Mouse (Mus musculus): ENCODE results near the gene Peli2. TPM values are rescaled to one million over a fixed set of nuclear protein-coding genes. Genes with fewer than 3 reads are reported as not detected.

Gene Peli2
- total RNA-seq, 4 experiments from 2014 or later, result 20.4 to 37.6 (median 28.8) TPM

GRCm38 (mm10) chr14:48125971-48126370, 5.3 kb downstream of the Peli2 start:
- no peak for DNase-seq

- DNase-seq, result no peak
Measured at GRCm38 (mm10) chr14:48126931-48127330, 6.3 kb downstream of the Peli2 start.

DNA sequence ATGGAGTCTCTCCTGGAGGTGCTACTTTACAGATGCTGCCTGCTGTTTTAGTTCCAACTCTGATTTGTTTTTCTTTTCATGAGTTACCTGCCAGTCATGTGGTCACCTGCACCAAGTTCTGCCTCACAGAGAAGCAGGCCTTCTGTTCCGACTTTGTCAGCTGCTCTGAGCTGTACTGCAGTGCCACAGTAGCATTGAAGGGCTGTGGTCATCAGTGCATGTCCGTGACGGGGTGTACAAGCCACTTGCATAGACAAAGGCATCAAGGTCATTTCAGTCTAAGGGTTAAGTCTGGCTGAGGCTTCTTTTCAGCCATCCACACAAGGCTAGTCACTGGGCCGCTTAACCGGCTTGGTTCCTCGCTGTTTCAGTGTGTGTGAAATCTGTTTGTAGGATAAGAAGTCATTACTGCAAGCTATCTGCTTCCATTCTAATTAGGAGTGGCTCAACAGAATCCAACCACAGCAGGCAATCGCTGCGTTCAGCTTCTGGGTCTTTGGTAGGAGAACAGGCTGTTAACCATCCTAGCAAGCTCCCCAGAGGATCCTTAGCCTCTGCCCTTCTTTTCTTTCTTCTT, 7.1 kb downstream of the Peli2 start:
- no peak for DNase-seq

GRCm38 (mm10) chr14:48128701-48129100, 8.1 kb downstream of the Peli2 start:
- DNase-seq, result no peak

DNA sequence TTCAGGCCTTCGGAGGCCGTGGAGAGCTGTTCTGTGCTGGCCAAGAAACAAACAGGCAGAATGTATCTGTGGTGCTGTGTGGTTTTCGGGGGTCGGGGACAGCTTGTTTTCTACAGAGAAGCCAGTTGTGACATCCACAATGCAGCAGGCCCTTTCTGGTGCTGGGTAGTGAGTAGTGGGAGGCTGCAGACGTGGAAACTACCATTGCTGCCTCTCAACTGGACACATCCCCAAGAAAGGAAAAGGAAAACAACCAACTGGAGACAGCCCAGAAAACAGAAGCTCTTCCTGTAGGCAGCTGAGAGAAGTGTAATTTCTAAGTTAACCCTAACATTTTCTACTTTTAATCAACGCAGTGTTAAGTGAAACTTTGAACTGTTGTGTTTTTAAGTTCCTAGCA, 9.4 kb downstream of the Peli2 start:
- no peak for DNase-seq

DNA sequence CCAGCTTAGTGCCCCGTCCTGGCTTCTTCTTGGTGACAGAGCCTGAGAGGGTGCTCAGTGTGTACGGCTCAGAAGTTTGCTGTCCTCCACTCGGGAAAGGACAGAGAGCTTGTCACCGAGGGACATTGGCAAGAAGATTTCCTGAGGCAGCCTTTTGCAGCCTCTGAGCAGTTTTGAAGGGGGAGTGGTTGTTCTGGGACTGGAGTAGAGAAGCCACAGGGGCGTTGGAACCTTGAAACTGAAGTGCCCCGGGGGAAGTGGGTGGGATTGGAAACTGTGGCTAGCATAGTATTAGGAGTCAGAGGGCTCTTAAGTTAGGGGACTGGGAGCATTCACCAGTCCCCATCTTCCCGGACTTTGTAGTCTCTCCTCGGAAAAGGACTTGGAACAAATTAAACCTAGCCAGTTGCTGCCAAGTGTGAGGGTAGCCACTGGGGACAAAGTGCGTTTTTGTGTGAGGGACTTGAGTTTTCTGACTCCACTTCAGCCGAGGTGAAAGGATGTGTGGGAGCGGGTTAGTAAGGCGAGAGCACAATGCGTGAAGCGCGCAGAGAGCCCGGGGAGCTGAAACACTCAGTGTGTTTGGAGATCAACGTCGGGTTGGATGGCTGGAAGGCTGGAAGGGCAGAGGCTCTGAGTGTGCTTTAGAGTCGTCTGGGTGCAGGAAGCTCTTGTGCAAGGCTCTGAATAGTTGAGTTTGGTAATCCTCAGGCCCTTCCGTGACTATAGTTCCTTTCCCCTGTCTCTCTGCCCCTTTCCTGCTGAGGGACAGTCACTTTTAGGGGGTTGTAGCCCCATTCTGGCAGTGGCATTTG, 10.3 kb downstream of the Peli2 start:
- no peak for DNase-seq

DNA sequence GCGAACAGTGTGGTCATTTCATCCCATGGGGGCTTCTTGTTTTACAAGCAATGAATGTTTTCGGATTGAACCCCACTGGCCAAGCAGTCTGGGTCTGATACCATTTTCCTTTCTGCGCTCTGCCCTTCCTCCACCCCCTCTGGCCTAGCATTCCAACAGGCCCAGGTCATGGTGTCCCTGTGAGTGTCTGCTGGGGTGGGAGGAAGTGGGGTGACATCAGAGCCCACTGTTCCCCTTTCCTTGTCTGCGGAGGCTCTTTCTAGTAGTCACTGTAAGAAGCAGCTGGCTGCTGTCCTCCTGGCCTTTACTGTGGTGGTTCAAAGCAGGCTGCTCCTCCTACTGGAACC, 10.9 kb downstream of the Peli2 start:
- peak; percentile 71 for DNase-seq

GRCm38 (mm10) chr14:48132241-48132640, 11.6 kb downstream of the Peli2 start:
- DNase-seq, result no peak

- DNase-seq, result no peak
Measured at GRCm38 (mm10) chr14:48132865-48133802, 12.5 kb downstream of the Peli2 start.

DNA sequence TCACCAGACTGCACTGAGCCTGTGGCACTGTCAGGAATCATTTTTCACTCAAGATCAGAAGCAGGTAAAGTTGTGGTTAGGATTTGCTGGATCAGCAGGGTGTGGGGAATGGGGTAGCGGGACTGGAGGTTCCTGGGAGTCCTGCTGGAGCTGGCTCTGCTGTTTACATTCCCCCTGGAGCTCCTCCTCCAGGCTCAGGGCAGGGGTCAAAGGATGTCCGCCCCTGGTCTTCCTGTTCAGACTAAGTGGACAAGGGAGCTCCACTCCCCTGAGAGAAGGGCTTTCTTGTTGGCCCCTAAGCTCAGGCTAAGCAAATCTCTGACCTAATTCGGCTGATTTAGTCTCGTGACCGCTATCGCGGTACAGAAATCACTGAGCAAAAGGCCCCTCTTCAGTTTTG, 13.7 kb downstream of the Peli2 start:
- peak; percentile 35 for DNase-seq

DNA sequence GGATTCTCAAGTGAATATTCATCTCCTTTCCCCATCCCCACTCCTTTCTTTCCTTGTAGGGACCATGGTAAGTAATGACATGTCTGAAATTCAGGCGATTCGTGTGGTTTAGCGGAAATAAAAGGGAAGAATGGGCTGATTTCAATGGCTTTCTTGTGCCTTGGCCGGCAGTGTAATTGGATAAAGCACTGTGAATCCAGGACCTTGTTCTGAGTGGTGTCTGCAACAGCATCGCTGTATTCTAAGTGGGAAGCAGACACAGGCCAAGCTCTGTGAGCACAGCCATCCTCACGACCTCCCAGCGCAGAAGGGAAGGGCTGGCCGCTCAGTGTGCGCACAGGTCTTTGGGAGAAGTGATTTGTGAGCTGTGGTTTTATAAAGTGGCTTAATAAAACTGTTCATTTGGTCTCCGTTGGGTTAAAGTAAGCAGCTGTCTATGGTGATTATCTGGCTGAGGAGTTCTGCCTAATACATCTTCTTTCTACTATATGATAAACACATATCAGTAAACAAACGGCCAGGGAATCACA, 15.3 kb downstream of the Peli2 start:
- no peak for DNase-seq

- no peak for DNase-seq
Measured at GRCm38 (mm10) chr14:48137731-48138130, 17.1 kb downstream of the Peli2 start.

DNA sequence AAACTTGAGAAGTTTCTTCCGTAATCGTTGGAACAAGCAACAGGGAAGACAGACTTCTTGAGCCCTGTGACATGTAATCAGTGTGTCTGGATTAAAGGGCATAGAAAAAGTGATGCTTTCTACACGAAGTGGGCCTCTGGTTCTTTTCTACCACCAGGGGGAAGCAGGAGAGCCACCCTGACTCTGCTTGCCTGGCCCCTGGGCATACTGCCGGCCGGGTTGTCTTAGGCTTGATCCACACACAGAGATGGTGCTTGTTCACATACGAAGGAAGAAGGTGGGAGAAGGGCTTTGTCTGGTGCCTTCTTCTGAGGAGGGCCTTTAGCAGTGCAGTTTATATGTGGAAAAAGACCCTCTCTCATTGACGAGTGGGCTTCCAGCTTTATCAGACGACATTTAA, 17.5 kb downstream of the Peli2 start:
- no peak for DNase-seq

DNA sequence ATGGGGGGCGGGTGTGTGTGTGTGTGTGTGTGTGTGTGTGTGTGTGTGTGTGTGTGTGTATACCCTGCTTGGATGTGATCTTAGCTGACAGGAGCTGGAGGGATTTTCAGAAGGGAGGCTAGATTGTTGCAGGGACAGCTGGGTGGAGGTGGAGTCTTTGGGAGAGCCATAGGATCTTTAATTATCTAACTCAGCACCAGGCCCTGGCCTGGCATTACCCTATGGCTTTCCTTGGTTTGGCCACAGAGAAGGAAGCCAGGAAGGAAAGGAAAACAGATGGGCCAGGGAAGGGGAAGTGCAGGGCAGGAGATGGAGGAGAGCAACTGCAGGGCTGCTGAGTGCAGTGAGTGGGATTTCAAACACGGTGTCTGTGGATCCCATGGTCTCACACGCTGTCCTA, 18.8 kb downstream of the Peli2 start:
- DNase-seq, result no peak

GRCm38 (mm10) chr14:48141694-48142093, 21.1 kb downstream of the Peli2 start:
- DNase-seq, result no peak

- no peak for DNase-seq
Measured at GRCm38 (mm10) chr14:48142696-48143095, 22.1 kb downstream of the Peli2 start.

- DNase-seq, result no peak
Measured at GRCm38 (mm10) chr14:48143141-48143540, 22.5 kb downstream of the Peli2 start.

GRCm38 (mm10) chr14:48144330-48144729, 23.7 kb downstream of the Peli2 start:
- no peak for DNase-seq

DNA sequence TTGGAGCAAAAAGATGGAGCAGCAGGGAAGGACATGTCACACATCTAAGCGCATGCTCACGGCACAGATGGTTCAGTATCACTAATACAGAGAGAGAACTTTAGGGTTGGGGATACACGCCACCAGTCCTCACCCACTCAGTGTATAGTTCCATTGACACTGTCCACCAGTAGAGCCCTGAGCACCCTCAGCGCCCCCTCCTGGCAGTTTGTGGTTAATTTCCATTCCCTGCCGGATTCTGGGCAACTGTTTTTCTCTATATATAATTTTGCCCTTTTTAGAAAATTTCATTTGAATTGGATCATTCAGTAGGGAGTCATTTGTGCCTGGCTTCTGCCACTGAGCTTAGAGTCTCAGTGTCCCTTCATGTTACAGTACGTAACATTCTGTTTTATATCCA, 27.1 kb downstream of the Peli2 start:
- DNase-seq, result no peak

DNA sequence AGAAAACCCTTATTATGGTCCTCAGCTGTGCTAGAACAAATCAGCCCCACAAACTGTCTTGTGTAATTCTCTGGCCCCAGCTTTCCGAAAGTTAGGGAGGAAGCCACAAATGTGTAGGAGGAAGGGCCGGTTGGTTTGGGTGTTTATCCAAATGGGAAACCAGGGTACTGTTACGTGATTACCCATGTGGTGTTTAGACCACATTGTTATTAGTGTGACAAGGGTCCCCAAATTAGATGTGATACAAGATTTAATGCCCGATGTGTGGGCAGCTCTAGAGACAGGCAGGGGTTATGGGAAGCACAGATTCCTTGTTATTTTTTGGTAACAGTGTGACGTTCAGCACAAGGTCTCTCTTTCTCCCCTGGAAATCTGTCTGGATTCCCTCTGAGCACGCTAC, 28.0 kb downstream of the Peli2 start:
- no peak for DNase-seq

- no peak for DNase-seq
Measured at GRCm38 (mm10) chr14:48149351-48149750, 28.7 kb downstream of the Peli2 start.

DNA sequence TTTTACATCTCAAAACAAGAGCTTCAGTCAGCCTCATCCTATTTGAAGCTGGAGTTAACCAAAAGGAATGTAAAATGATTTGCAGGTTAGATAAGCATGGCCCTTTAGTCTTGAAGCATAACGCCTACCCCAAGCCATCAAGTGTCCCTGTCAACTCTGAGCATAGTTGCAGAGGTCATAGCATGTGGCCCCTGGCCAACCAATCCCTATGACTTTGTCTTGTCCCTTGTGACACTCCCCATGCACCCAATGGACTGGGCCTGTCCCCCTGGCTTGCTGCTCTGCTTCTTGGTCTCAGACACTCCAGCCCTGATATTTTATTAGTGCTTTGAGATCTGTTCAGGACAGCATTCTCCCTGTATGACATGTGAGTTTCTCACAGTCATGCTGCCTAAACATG, 30.3 kb downstream of the Peli2 start:
- DNase-seq, result no peak

DNA sequence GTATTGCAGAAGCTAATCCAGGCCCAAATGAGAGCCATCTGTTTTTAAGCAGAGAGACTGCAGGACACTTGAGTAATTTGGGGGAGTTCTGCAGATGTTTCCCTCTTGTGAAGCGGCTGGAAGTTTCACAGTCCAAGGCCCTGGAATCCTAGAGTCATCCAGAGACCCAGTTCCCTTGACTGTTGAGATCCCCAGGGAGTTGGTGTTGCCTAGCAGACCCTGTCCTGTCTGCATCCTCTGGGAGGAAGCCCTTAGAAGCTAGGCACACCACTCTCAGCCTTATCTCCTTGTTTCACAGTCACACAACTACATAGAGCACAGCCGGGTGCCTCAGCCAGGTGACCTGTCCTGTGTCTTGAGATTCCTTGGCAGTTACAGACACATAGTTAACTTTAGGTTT, 30.9 kb downstream of the Peli2 start:
- no peak for DNase-seq

Measured in adrenal gland, adult 8-10 months (tissue).